Mouse (Mus musculus): Measurements from ENCODE around the gene Ecm2. TPM values are rescaled to one million over a fixed set of nuclear protein-coding genes. Genes with fewer than 3 reads are reported as not detected.

Ecm2 gene
- polyA plus RNA-seq, 1 experiment from 2014 or later: 0.13 TPM

DNA sequence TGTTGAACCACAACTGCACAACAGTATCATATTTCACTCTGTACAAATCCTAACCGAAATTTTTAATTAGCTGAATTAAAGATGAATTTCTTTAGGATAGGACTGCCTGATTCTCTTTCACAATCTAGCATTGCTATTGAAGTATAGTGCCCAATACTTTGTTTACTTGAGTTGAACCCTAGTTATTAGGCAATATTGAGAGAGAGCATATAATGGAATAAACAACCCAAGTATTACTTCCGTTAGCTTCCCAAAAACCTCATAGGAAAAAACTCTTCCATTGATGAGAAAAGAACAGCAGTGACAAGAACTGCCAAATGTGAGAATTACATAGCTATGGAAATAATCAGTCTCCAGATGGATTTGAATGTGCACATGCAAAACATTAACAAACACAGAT lies 21.6 kb downstream of the Ecm2 start:
- Histone ChIP-seq H3K9ac (replicated peaks; ENCODE audit: low read length) (no peak overlapping the region), H3K27me3 (ENCODE audit: control insufficient read depth, insufficient read depth, low read length) (no peaks in the 10 kb centered on the region), H3K36me3 (replicated peaks; ENCODE audit: control insufficient read depth, insufficient read depth, low read depth, low read length) (no peaks in the 10 kb centered on the region), H3K4me2 (ENCODE audit: low read depth, low read length) (no peak overlapping the region), H3K27ac (replicated peaks; ENCODE audit: low read depth, low read length) (no peak overlapping the region), H3K4me1 (ENCODE audit: control insufficient read depth, insufficient read depth, low read length) (no peaks in the 10 kb centered on the region), H3K4me3 (ENCODE audit: low read depth, low read length) (no peak overlapping the region), H3K9me3 (replicated peaks; ENCODE audit: control insufficient read depth, low read length) (no peaks in the 10 kb centered on the region)
- WGBS: 75% methylated on average over 2 of the region's 2 CpGs
- DNase-seq (ENCODE audit: low spot score) (no peak), ATAC-seq (replicated peaks; ENCODE audit: insufficient number of reproducible peaks, low FRiP score, low TSS enrichment, low read depth) (no peak)

DNA sequence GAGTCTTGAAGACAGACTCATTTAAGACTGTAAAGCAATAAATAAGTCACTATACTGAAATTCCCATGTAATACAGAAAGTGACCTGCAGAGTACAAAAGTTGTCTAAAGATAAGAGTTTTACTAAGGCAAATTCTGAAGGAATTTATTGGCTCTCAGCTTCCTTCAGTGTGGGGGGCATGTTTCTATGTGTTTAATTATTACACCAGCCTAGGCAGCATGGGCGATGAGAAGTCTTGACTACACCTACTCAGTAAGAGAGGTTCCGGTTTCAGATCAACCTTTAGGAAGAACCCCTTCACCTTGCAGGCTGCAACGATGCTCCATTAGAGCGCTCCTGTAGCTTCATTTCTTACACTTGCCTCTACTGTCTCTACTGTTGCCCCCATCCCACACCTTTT lies 26.0 kb downstream of the Ecm2 start:
- ATAC-seq (replicated peaks; ENCODE audit: insufficient number of reproducible peaks, low FRiP score, low TSS enrichment, low read depth): no peak
- Histone ChIP-seq H3K9me3 (replicated peaks; ENCODE audit: control insufficient read depth, low read length) (no peaks in the 10 kb centered on the region), H3K36me3 (replicated peaks; ENCODE audit: control insufficient read depth, insufficient read depth, low read depth, low read length) (no peaks in the 10 kb centered on the region), H3K4me3 (ENCODE audit: low read depth, low read length) (no peak overlapping the region), H3K4me2 (ENCODE audit: low read depth, low read length) (no peak overlapping the region), H3K9ac (replicated peaks; ENCODE audit: low read length) (no peak overlapping the region), H3K27me3 (ENCODE audit: control insufficient read depth, insufficient read depth, low read length) (no peaks in the 10 kb centered on the region), H3K27ac (replicated peaks; ENCODE audit: low read depth, low read length) (no peak overlapping the region), H3K4me1 (ENCODE audit: control insufficient read depth, insufficient read depth, low read length) (no peaks in the 10 kb centered on the region)
- DNase-seq (ENCODE audit: low spot score): no peak
- whole genome bisulfite sequencing: 95% methylated on average over 4 of the region's 4 CpGs

DNA sequence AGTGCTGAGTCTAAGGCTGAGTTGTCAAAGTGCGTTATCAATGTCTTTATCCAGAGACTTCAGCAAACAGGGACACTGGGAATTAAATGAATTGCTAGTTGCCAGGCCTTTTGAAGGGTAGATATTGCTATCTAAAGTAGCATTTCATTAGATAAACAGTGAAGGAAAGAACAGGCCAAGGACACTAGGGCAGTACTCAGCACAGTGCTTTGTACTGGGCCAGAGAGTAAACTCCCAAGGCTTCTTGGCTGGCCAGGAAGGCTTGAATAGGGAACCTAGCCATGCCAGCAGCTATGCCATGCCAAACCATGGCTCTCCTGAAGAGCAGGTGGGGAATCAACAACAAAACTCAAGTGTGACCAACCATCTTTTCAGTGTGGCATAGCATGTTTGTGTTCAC lies 32.3 kb downstream of the Ecm2 start:
- 95% methylated on average over 1 of the region's 1 CpGs for WGBS

DNA sequence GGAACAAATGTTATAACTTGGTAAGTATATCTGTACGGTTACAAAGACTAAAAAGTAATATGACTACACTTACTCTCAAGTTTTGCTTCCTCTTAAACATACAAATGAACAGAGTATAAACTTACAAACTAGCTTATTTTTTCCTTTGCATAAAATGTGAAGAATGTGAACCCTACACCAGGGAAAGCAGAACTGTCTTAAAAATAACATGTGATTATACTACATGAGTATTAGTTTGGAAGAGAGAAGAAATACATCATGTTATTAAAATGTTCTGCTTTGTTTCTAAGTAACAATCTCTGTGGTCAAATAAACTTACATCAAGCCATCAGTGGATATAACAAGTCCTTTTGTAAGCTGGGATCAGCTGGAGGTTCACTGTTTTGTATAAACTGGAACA lies 34.1 kb downstream of the Ecm2 start:
- H3K9me3 ChIP-seq (replicated peaks; ENCODE audit: control insufficient read depth, low read length): no peaks in the 10 kb centered on the region

More for the DNA sequence above, 32.3 kb downstream of the Ecm2 start:
- no peak overlapping the region for H3K4me2 ChIP-seq (ENCODE audit: low read depth, low read length)
- no peak overlapping the region for H3K4me3 ChIP-seq (ENCODE audit: low read depth, low read length)
- no peaks in the 10 kb centered on the region for H3K9me3 ChIP-seq (replicated peaks; ENCODE audit: control insufficient read depth, low read length)
- H3K36me3 ChIP-seq (replicated peaks; ENCODE audit: control insufficient read depth, insufficient read depth, low read depth, low read length): no peaks in the 10 kb centered on the region
- no peak for ATAC-seq (replicated peaks; ENCODE audit: insufficient number of reproducible peaks, low FRiP score, low TSS enrichment, low read depth)
- no peak overlapping the region for H3K9ac ChIP-seq (replicated peaks; ENCODE audit: low read length)
- H3K27ac ChIP-seq (replicated peaks; ENCODE audit: low read depth, low read length): no peak overlapping the region
- H3K27me3 ChIP-seq (ENCODE audit: control insufficient read depth, insufficient read depth, low read length): no peaks in the 10 kb centered on the region
- no peaks in the 10 kb centered on the region for H3K4me1 ChIP-seq (ENCODE audit: control insufficient read depth, insufficient read depth, low read length)
- DNase-seq (ENCODE audit: low spot score): no peak

DNA sequence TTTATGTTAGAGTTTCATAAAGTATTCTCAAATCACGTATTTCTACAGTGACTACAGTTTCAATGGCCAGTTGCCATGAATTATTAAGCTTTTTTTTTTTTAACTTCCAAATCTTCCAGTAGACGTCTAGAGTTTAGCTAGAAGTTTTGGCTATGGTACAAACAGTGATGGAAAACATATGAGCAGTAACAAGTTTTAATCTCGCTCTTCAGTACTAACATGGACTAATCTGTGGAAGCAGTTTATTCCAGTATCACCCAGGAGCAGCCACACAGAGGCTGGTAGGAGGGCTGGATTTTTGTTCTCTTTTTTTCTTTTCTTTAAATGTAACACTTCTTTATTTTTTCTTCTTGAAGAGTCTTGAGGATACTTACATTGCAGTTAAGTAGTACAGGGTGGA lies 39.7 kb downstream of the Ecm2 start, which contains the start of gene Aspn:
Gene Aspn, plus strand, starts transcription at position 165 of the 400 bp plus-strand sequence.
- Histone ChIP-seq H3K4me1 (ENCODE audit: control insufficient read depth, insufficient read depth, low read length) (no peaks in the 10 kb centered on the region), H3K9me3 (replicated peaks; ENCODE audit: control insufficient read depth, low read length) (no peaks in the 10 kb centered on the region), H3K36me3 (replicated peaks; ENCODE audit: control insufficient read depth, insufficient read depth, low read depth, low read length) (no peaks in the 10 kb centered on the region), H3K27ac (replicated peaks; ENCODE audit: low read depth, low read length) (no peak within 1 kb of the TSS), H3K27me3 (ENCODE audit: control insufficient read depth, insufficient read depth, low read length) (no peaks in the 10 kb centered on the region), H3K4me2 (ENCODE audit: low read depth, low read length) (no peak within 1 kb of the TSS), H3K9ac (replicated peaks; ENCODE audit: low read length) (no peak within 1 kb of the TSS), H3K4me3 (ENCODE audit: low read depth, low read length) (no peak within 1 kb of the TSS)
- no peak for DNase-seq (ENCODE audit: low spot score)
- ATAC-seq (replicated peaks; ENCODE audit: insufficient number of reproducible peaks, low FRiP score, low TSS enrichment, low read depth): no peak
- WGBS: 69% methylated on average over 3 of the region's 3 CpGs

More for the DNA sequence above, 34.1 kb downstream of the Ecm2 start:
- H3K4me1 ChIP-seq (ENCODE audit: control insufficient read depth, insufficient read depth, low read length): no peaks in the 10 kb centered on the region
- 79% methylated on average over 1 of the region's 1 CpGs for WGBS
- H3K4me3 ChIP-seq (ENCODE audit: low read depth, low read length): no peak overlapping the region
- no peak for DNase-seq (ENCODE audit: low spot score)
- H3K36me3 ChIP-seq (replicated peaks; ENCODE audit: control insufficient read depth, insufficient read depth, low read depth, low read length): no peaks in the 10 kb centered on the region
- H3K27me3 ChIP-seq (ENCODE audit: control insufficient read depth, insufficient read depth, low read length): no peaks in the 10 kb centered on the region
- no peak overlapping the region for H3K4me2 ChIP-seq (ENCODE audit: low read depth, low read length)
- H3K27ac ChIP-seq (replicated peaks; ENCODE audit: low read depth, low read length): no peak overlapping the region
- ATAC-seq (replicated peaks; ENCODE audit: insufficient number of reproducible peaks, low FRiP score, low TSS enrichment, low read depth): no peak
- no peak overlapping the region for H3K9ac ChIP-seq (replicated peaks; ENCODE audit: low read length)

DNA sequence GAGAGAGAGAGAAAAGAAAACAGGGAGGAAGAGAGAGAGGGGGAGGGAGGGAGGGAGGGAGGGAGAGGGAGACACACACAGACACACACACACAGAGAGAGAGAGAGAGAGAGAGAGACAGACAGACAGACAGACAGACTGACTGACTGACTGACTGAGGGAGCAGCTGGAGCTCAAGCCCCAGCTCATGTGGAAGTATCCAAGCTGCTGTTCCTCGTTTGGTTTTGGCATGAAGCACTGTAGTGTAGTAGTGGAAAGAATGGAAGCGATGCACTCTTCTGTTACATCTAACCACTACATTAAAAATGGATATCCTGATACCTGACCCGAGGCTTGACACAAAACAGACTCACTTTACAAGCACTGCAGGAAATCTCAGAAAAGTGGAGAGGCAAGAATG lies 41.0 kb downstream of the Ecm2 start:
- H3K4me3 ChIP-seq (ENCODE audit: low read depth, low read length): no peak overlapping the region
- no peak overlapping the region for H3K9ac ChIP-seq (replicated peaks; ENCODE audit: low read length)
- no peaks in the 10 kb centered on the region for H3K27me3 ChIP-seq (ENCODE audit: control insufficient read depth, insufficient read depth, low read length)
- no peaks in the 10 kb centered on the region for H3K36me3 ChIP-seq (replicated peaks; ENCODE audit: control insufficient read depth, insufficient read depth, low read depth, low read length)
- WGBS: 49% methylated on average over 3 of the region's 3 CpGs
- DNase-seq (ENCODE audit: low spot score): peak; percentile 40
- H3K4me1 ChIP-seq (ENCODE audit: control insufficient read depth, insufficient read depth, low read length): no peaks in the 10 kb centered on the region
- H3K9me3 ChIP-seq (replicated peaks; ENCODE audit: control insufficient read depth, low read length): no peaks in the 10 kb centered on the region
- no peak overlapping the region for H3K4me2 ChIP-seq (ENCODE audit: low read depth, low read length)
- ATAC-seq (replicated peaks; ENCODE audit: insufficient number of reproducible peaks, low FRiP score, low TSS enrichment, low read depth): no peak
- H3K27ac ChIP-seq (replicated peaks; ENCODE audit: low read depth, low read length): no peak overlapping the region

DNA sequence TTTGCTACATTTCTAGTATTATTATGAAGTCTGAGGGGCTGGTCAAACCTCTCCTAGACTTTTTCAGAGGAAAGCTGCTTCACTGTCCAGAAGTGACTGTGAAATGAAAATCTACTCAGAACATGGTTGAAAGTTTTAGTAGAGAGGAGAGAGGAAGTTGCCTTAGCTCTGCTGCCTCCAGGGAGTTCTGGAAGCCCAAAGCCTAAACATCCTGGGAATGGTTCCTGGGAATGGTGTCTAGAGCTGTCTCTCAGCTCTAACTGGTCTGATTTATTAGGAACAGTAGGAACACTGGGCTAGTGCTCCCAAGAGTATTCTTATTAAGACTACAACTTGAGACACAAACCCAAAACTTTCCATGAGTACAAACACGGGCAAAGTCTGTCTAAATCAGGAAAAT lies 41.9 kb downstream of the Ecm2 start:
- DNase-seq (ENCODE audit: low spot score) (no peak), ATAC-seq (replicated peaks; ENCODE audit: insufficient number of reproducible peaks, low FRiP score, low TSS enrichment, low read depth) (no peak)
- H3K4me2 ChIP-seq (ENCODE audit: low read depth, low read length): no peak overlapping the region
- no peak overlapping the region for H3K9ac ChIP-seq (replicated peaks; ENCODE audit: low read length)
- H3K27ac ChIP-seq (replicated peaks; ENCODE audit: low read depth, low read length): no peak overlapping the region
- 78% methylated on average over 1 of the region's 1 CpGs for WGBS
- H3K27me3 ChIP-seq (ENCODE audit: control insufficient read depth, insufficient read depth, low read length): no peaks in the 10 kb centered on the region
- H3K36me3 ChIP-seq (replicated peaks; ENCODE audit: control insufficient read depth, insufficient read depth, low read depth, low read length): no peaks in the 10 kb centered on the region
- no peaks in the 10 kb centered on the region for H3K4me1 ChIP-seq (ENCODE audit: control insufficient read depth, insufficient read depth, low read length)
- no peak overlapping the region for H3K4me3 ChIP-seq (ENCODE audit: low read depth, low read length)
- no peaks in the 10 kb centered on the region for H3K9me3 ChIP-seq (replicated peaks; ENCODE audit: control insufficient read depth, low read length)

DNA sequence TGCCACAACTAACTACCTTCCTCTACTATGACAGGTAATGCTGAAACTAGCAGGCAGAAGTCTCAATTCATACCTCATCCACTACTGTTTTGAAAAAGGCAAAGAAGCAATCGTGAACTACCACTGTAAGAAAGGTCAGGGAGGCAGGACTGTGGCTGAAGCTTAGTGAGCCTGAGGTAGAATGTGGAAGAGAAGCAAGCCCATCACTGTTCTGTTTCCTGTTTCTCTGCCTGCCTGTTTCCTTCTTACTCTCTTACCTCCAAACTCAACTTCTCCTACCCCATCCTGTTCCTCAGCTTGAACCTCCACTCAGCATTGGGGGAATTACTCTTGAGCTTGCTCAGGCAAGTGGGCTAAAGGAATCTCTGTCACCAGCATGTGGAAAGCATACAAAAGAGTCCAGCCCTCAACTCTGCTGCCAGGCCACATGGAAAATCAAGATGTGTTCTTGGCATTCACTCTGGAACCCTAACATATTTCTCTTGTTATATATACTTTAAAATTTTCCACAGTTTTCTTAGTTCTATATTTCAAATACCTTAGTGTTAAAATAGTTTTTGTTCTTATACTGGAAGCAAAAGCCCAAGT lies 43.0 kb downstream of the Ecm2 start:
- H3K4me1 ChIP-seq (ENCODE audit: control insufficient read depth, insufficient read depth, low read length): no peaks in the 10 kb centered on the region
- no peak overlapping the region for H3K27ac ChIP-seq (replicated peaks; ENCODE audit: low read depth, low read length)
- H3K4me3 ChIP-seq (ENCODE audit: low read depth, low read length): no peak overlapping the region
- no peak overlapping the region for H3K4me2 ChIP-seq (ENCODE audit: low read depth, low read length)
- WGBS: 80% methylated on average over 1 of the region's 1 CpGs
- no peaks in the 10 kb centered on the region for H3K36me3 ChIP-seq (replicated peaks; ENCODE audit: control insufficient read depth, insufficient read depth, low read depth, low read length)
- H3K27me3 ChIP-seq (ENCODE audit: control insufficient read depth, insufficient read depth, low read length): no peaks in the 10 kb centered on the region
- DNase-seq (ENCODE audit: low spot score): no peak
- H3K9me3 ChIP-seq (replicated peaks; ENCODE audit: control insufficient read depth, low read length): no peaks in the 10 kb centered on the region
- no peak for ATAC-seq (replicated peaks; ENCODE audit: insufficient number of reproducible peaks, low FRiP score, low TSS enrichment, low read depth)
- H3K9ac ChIP-seq (replicated peaks; ENCODE audit: low read length): no peak overlapping the region

Measured in embryonic facial prominence, embryonic 11.5 days (tissue).